Mouse (Mus musculus): ENCODE data around the gene Cnr2.

The Cnr2 gene

DNA sequence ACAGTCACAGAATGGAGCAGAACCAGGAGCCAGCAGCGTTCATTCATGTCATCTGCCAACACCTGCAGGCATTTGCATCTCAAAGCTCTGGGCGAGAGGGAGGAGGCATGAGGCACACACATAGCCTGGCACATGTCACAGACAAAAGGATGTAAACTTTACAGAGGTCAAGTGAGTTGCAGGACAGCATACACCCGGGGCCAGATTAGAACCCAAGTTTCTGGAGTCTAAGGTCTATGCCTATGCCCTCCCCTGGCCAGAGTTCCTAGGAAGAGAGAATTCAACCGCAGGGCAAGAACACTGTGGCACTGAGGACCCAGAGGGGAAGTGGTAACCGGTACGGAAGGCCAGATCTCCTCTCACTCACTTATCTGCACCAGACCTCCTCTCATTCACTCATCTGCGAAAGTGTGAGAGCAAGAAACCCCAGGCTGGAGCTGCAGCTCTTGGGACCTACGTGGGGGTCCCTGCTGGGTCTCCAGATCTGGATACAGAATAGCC, at the start of gene Cnr2:
Gene Cnr2, plus strand, starts transcription at position 324 of the 501 bp plus-strand sequence.
- no peak for DNase-seq (ENCODE audit: low spot score)

GRCm38 (mm10) chr4:135847581-135847980, 47.6 kb upstream of the Cnr2 start:
- no peak for DNase-seq (ENCODE audit: low spot score)

DNA sequence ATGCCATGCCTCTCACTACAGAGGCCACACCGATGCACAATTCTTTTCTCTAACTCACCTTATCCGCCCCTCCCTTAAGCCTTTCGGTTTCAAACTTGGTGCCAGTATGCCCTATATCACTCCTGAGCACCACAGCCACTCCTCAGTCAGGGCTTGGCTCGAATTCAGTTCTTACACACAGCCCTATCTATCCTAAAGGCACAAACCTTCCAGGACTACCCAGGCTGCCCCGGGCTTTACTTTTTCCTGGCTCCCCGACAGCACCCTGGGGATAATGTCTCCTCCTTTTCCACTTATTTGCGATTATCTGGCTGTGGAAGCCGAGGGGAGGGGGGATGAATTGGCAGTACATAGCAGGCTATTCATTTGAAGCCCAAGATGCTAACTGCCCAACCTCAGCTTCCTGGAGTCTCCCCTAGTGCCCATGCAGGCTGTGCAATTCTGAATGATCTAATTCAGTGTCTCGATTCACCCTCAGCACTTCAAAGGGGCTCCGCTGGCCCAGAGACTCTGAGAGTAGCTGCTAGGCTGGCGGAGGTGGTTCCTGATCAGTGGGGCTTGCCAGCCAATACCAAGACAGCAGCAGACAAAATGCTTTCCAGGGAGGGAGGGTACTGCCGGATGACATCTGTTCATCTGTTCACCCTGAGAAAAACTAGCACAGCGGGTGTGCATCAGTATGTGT, 44.6 kb upstream of the Cnr2 start:
- DNase-seq (ENCODE audit: low spot score), result no peak

DNA sequence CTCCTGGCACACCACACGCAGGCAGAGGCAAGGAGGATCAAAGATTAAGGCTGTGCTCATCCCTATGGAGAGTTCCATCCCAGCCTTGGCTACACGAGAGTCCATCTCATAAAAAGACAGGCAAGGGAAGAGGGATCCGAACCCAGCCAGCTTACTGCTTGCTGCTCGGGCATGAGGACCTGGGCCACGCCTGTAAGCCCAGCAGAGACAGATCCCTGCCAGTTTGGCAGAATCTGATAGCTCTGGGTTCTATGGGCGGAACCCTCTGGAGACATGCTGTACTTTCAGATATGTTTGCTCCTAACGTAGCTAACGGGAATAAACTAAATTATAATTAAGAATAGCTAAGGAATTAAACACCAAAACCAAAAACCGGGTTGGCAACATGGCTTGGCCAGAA, 43.3 kb upstream of the Cnr2 start:
- DNase-seq (ENCODE audit: low spot score), result no peak

GRCm38 (mm10) chr4:135853987-135854546, 41.1 kb upstream of the Cnr2 start:
- no peak for DNase-seq (ENCODE audit: low spot score)

DNA sequence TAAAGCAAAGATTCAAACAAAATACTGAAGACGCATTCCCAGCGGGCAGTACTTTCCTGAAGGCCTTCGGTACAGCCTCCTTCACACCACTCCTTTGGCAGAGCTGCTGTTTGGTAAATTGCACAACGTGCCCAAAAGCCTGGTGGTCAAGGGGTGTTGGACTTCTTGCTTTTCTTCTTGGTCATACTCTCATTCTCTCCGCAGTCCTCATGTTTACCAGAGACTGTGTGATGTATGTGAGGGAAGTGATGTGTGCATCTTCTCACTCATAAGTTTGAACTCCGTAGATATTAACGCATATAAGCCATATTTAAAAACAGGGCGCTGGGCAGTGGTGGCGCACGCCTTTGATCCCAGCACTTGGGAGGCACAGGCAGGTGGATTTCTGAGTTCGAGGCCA, 40.6 kb upstream of the Cnr2 start:
- no peak for DNase-seq (ENCODE audit: low spot score)

- no peak for DNase-seq (ENCODE audit: low spot score)
Observed at GRCm38 (mm10) chr4:135855080-135855479, 40.1 kb upstream of the Cnr2 start.

DNA sequence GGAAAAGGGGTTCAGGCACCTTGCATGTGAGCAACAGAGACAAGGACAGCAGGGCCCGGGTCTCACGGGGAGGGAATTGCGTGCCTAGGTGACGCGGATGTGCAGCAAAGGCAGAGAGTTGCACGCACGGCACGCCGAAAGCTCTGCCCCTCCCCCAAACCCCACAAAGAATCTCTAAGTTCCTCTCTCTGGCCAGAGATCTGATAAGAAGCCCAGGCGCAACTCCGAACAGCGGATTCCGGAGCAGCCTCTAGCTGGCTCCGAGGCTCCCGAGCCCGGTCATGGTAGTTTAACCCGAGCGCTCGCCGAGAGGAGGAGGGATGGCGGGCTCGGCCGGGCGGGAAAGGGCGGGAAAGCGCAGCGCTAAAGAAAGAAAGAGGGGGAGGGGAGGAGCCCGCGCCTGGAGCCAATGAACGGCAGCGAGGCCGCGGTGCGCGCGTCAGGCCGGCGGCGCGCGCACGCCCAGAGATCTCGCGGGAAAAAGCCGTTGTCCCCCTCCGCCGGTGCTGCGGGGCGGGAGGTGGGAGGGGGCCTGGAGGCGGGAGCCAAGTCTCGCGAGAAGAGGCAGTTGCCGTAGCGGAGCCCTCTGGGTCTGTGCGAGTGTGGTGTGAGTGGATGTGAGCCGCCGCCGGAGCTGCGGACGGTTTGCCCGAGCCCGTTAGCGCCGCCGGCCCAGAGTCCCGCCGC, 39.5 kb upstream of the Cnr2 start, which contains the start of gene Srsf10:
Gene Srsf10, plus strand, starts transcription at position 212 of the 687 bp plus-strand sequence.
- DNase-seq (ENCODE audit: low spot score), result peak; percentile 96

DNA sequence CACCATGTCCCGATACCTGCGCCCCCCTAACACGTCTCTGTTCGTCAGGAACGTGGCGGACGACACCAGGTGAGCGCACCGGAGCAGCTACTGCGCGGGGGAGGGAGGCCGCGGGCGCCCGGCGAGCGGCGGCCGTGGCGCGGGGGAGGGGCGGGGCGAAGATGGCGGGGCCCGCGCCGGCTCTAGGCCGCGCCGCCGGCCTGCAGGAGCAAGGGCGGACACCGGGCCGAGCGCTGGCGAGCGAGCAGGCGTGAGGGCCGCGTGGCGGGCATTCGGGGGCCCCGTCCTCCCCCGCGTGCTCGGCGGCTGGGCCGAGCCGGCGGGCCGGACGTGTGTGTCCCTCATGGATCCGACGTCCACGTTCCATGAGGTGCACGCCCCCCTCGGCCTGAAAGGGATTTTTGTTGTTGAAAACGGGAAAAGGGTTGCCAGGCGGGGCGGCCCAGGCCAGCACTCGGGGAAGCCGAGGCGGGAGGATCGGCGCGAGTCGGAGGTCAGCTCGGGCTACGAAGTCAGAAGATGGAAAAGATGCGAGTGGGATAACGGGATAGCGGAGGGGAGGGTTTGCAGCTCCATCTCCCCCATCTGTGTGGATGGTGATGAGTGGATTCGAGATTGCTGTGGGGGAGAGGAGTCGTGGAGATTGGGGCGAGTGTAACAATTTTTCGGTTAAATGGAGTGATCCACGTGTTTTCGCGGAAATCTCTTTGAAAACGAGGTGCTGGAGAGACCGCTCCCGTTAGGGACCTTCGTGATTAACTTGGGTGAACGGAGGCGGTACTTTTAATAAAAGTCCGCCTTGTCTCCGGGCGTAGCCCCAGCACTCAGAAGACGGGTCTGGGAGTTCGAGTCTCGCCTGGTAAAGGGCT, 38.7 kb upstream of the Cnr2 start:
- peak; percentile 54 for DNase-seq (ENCODE audit: low spot score)

DNA sequence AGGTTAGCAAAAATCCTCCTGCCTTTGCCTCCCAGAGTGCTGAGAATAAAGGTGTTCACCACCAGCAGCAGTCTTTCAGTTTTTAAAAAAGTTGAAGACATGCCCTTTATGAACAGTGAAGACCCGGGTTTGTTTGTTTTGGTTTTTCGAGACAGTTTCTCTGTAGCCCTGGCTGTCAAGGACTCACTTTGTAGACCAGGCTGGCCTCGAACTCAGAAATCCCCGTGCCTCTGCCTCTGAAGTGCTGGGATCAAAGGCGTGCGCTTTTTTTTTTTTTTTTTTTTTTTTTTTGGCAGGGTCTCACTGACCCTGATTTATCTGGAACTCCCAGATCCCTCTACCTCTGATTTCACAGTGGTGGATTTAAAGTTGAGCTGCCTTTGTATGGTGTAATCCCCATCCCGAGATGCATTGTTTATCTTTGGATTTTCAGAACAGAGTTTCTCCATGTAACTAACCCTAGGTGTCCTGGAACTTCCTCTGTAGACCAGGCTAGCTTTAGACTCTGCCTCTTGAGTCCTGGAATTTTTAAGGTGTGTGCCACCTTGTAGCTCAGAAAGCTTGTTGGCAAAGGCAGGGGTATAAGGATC, 37.5 kb upstream of the Cnr2 start:
- DNase-seq (ENCODE audit: low spot score), result no peak

DNA sequence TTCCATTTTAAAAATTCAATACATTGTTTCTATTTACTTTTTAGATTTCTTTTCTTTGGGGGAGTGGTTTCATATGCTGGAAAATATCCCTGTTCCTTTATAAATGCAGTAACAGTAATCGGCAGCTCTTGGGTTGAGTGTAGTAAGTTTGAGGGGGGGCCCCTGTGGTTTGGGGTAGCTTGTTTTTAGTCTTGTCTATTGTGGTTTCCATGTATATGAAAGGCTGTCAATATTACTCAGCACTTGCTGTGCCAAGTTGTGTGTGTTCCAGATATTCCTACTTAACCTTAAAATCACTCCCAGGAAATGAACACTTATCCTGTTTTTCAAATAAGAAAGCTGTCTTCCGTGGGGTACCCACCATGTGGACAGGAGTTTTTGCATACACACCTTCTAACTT, 26.2 kb upstream of the Cnr2 start:
- DNase-seq (ENCODE audit: low spot score), result no peak

DNA sequence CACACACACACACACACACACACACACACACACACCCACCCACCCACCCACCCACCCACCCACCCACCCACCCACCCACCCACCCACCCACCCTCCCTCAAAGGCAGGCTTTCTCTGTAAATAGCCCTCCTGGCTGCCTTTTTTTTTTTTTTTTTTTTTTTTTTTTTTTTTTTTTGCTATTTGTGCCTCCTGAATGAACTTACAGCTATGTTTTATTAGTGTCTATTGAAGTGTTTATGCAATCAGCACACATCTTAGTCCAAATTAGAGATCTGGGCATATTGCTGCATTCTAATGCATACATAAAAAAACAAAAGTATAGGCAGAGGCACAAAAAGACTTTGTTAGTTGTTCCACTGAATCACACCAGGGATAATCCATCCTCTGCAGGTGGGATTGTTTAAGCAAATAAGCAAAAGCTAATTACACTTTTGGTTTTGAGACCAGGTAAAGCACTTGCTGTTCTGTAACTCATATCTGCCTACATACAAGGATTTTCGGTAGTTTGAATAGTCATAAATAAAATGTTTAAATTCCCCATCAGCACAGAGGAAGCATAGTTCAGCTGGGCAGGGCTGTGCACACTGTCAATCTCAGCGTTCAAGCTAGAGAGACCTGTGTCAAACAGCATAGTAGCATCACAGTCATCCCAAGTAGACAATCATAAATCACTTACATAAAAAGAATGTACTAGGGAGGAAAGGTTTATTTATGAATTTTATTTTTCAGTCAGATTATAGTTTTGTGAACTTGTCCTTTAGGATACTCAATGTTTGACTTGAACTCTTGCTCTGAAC, 24.8 kb upstream of the Cnr2 start:
- no peak for DNase-seq (ENCODE audit: low spot score)

DNA sequence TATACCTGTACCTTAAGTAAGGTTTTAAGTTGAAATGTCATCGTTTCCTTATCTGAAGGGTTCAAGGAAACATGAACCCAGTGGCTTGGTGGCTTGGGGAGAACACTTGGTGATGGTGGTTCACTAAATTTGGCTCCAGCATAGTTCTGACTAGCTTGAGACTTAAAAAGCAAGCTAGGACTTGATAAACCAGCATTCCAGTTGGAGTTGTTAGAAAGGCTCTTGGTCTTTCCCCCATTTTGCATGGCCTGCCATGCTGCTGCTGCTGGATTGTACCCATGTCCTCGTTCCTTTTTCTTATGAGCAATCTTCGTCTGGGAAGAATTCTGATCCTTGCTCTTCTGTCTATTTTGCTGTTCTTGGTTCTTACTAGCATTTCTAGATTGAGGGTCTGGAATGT, 23.2 kb upstream of the Cnr2 start:
- DNase-seq (ENCODE audit: low spot score), result no peak

DNA sequence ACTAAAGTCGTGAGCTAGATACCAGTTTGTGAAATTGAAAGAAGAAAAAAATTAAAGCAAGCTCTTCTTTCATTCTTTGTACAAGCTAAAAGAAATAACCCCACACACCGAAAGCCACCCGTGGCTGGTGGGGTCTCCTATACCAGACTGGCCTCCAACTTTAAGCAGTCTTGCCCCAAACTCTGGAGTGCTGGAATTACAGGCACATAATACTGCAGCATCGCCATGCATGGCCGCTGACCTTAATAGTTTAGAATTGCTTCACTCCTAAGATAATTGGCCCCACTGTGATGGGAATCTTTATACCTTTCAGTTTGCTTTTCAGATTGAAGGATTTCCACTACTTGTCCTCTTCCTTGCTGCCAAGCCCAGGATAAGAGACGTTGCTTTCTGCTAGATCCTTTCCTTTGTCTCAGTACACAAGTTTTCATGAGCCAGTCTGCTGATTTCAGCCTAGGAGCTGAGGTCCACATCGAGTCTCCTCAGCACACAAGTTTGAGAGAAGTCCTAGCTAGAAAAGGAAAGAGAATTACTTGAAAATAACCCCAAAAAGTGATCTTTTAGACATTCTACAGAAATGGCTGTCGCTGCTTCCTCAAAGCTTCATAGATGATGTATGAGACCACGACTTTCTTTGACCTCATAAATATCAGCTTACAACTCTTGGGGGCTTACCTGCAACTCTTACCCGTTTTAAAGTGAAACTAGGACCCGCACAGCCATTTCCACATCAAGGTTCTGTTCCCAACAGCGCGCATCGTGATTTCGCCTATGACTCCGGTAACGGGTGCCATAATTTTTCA, 22.4 kb upstream of the Cnr2 start:
- no peak for DNase-seq (ENCODE audit: low spot score)

DNA sequence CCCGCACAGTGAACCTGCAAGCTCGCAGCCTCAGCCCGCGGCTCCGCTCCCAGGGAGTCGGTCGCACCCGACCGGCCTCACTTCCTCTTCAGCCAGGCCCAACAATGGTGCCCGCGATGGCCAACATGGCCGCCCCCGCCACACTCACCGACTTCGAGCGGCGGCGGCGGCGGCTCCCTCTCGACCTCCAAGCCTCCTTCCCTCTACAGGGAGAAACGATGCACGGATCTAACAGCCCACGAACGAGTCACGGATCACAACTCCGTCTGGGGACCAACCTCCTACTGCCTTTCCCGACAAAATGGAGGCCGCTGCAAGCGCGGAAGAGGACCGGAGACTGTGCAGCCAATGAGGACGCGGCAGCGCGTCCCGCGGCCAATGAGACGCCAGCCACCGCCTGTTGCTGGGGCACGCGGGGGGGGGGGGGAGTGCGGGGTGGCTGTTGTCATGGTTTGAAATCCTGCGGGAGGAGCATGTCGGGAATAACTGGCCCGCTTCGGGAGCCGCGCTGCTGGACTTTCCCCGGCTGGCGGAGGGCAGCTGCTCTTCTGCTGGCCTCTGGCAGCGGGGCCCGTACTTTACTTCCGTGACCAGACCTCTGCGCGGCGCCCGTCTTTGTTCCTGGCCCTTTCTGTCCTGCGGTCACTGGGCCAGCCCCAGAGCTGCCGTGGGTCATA, 21.5 kb upstream of the Cnr2 start, which contains the start of gene Pnrc2:
Gene Pnrc2, minus strand, starts transcription at position 325 of the 677 bp plus-strand sequence.
- peak; percentile 92 for DNase-seq (ENCODE audit: low spot score)

DNA sequence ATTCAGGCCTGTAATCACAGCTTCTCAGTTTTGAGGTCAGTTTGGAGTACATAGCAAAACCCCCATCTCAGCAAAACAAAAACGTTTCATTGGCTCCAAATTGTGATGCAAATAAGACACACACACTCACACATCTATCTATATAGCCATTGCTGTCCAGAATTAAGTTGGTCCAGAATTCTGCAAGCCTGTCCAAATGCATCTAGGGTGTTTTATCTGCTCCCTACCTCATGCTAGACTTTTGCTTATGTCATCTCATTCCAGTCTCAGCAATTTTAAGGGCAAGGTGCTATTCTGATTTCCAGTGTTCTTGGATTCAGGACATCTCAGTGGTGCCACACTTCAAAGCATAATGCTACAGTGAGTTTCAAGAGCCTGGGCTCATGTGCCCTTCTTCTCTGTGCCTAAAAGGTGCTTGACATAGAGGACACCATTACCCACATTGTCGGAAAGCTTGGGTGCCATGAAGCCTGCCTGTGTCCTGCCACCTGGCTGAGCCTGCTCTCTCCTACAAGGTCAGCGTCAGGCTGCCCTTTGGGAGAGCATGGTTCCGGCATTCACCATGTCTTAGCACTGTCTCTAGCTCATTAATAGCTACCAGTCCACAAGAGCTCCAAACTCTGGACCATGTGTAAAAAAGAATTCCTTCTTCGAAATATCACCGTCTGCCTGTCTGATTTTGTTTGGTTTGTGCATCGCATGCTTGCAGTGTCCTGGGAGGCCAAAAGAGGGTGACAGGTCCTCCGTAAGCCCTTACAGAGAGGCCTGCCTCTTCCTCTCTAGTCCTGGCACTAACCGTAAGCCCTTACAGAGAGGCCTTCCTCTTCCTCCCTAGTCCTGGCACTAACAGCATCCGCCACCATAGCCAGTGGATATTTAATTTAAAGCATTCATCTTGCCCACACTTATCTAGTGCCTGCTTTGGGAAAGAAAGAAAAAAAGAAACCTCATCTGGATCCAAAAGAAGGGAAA, 20.3 kb upstream of the Cnr2 start:
- no peak for DNase-seq (ENCODE audit: low spot score)

GRCm38 (mm10) chr4:135875546-135875945, 19.6 kb upstream of the Cnr2 start:
- DNase-seq (ENCODE audit: low spot score), result no peak

GRCm38 (mm10) chr4:135875991-135876582, 19.1 kb upstream of the Cnr2 start:
- peak; percentile 68 for DNase-seq (ENCODE audit: low spot score)

Measured in lung, postnatal 25 days (tissue).